Mouse (Mus musculus) MEL (cell line): ENCODE measurements around the gene Ccz1. TPM values are rescaled to one million over a fixed set of nuclear protein-coding genes. Genes with fewer than 3 reads are reported as not detected.

Experiments used
- DNase-seq: peaks from one replicate; pipeline ENCODE4 v3.0.0; 2011; ENCODE audit warnings: low read depth, low spot score
- H3K27ac ChIP-seq: 2 replicates; pipeline ENCODE4 v1.5.1; 2012; ENCODE audit warnings: low read depth, mild to moderate bottlenecking, control low read depth, low read length, moderate library complexity; ENCODE audit not compliant: control insufficient read depth
- H3K27me3 ChIP-seq, 2 experiments: fragments of 150-350 bp in 1 of 2; sonication (generic) in 1 of 2; 2 replicates each; pipeline ENCODE4 v1.6.1; 2012; ENCODE audit warnings: low read length in 2 of 2, mild to moderate bottlenecking in 2 of 2, improper control_type of control experiment in 1 of 2, moderate library complexity in 1 of 2; ENCODE audit not compliant: insufficient read depth in 2 of 2, control insufficient read depth in 1 of 2
- H3K36me3 ChIP-seq, 2 experiments: 2 replicates each; pipeline ENCODE4 v1.6.1; 2012 to 2014; ENCODE audit warnings: low read length in 2 of 2, improper control_type of control experiment in 1 of 2, inconsistent platforms in 1 of 2, mild to moderate bottlenecking in 1 of 2; ENCODE audit not compliant: insufficient read depth in 2 of 2, control insufficient read depth in 1 of 2
- H3K4me1 ChIP-seq, 2 experiments: fragments of 150-350 bp in 1 of 2; sonication (generic) in 1 of 2; 2 replicates each; pipeline ENCODE4 v1.6.1; 2012; ENCODE audit warnings: low read length in 2 of 2, improper control_type of control experiment in 1 of 2, mild to moderate bottlenecking in 1 of 2; ENCODE audit not compliant: insufficient read depth in 2 of 2, control insufficient read depth in 1 of 2
- H3K4me3 ChIP-seq, 2 experiments: fragments of 150-350 bp in 1 of 2; sonication (generic) in 1 of 2; 2 replicates each; pipeline ENCODE4 v1.5.1; 2012; ENCODE audit warnings: low read depth in 2 of 2, low read length in 2 of 2, mild to moderate bottlenecking in 2 of 2, moderate library complexity in 2 of 2, control low read depth in 1 of 2, improper control_type of control experiment in 1 of 2; ENCODE audit not compliant: control insufficient read depth in 1 of 2, insufficient read depth in 1 of 2
- H3K79me2 ChIP-seq: 2 replicates; pipeline ENCODE4 v1.6.1; 2012; ENCODE audit warnings: mild to moderate bottlenecking, low read length, moderate library complexity; ENCODE audit not compliant: control insufficient read depth, poor library complexity, insufficient read depth
- H3K9ac ChIP-seq: 2 replicates; pipeline ENCODE4 v1.6.1; 2012; ENCODE audit warnings: low read depth, mild to moderate bottlenecking, control low read depth, low read length, moderate library complexity; ENCODE audit not compliant: control insufficient read depth, poor library complexity, severe bottlenecking
- H3K9me3 ChIP-seq: fragments of 150-350 bp; sonication (generic); replicated peaks from 2 replicates; pipeline ENCODE4 v1.6.1; 2012; ENCODE audit warnings: mild to moderate bottlenecking, low read length, improper control_type of control experiment, moderate library complexity; ENCODE audit not compliant: insufficient read depth
- BHLHE40 ChIP-seq: IDR thresholded peaks from 2 replicates; pipeline ENCODE4 v1.6.1; 2012; ENCODE audit warnings: low read depth, mild to moderate bottlenecking, inconsistent platforms, low read length, improper control_type of control experiment, borderline replicate concordance
- CHD1 ChIP-seq: IDR thresholded peaks from 2 replicates; pipeline ENCODE4 v1.6.1; 2012; ENCODE audit warnings: low read depth, mild to moderate bottlenecking, inconsistent platforms, low read length, improper control_type of control experiment
- E2F4 ChIP-seq: IDR thresholded peaks from 2 replicates; pipeline ENCODE4 v1.6.1; 2011; ENCODE audit warnings: low read depth, low read length, improper control_type of control experiment, borderline replicate concordance
- EP300 ChIP-seq, 2 experiments: IDR thresholded peaks; 2 replicates each; pipeline ENCODE4 v1.6.1; 2011; ENCODE audit warnings: improper control_type of control experiment in 2 of 2, low read length in 2 of 2, low read depth in 1 of 2, mild to moderate bottlenecking in 1 of 2
- ETS1 ChIP-seq: IDR thresholded peaks from 2 replicates; pipeline ENCODE4 v1.6.1; 2012; ENCODE audit warnings: low read depth, mild to moderate bottlenecking, inconsistent platforms, low read length, improper control_type of control experiment, moderate library complexity
- GATA1 ChIP-seq: IDR thresholded peaks from 2 replicates; pipeline ENCODE4 v1.6.1; 2011; ENCODE audit warnings: low read depth, low read length, improper control_type of control experiment
- HCFC1 ChIP-seq: IDR thresholded peaks from 2 replicates; pipeline ENCODE4 v1.6.1; 2012; ENCODE audit warnings: low read depth, mild to moderate bottlenecking, inconsistent platforms, low read length, improper control_type of control experiment, moderate library complexity
- MAFK ChIP-seq: IDR thresholded peaks from 2 replicates; pipeline ENCODE4 v1.6.1; 2011; ENCODE audit warnings: low read depth, mild to moderate bottlenecking, low read length, improper control_type of control experiment, borderline replicate concordance
- MEF2A ChIP-seq: IDR thresholded peaks from 2 replicates; pipeline ENCODE4 v1.6.1; 2014; ENCODE audit warnings: low read depth, mild to moderate bottlenecking, inconsistent platforms, low read length, improper control_type of control experiment; ENCODE audit not compliant: poor library complexity, insufficient replicate concordance, severe bottlenecking; ENCODE audit errors: extremely low read depth
- MXI1 ChIP-seq: IDR thresholded peaks from 2 replicates; pipeline ENCODE4 v1.6.1; 2011; ENCODE audit warnings: mild to moderate bottlenecking, low read depth, low read length, improper control_type of control experiment
- MYB ChIP-seq: IDR thresholded peaks from 2 replicates; pipeline ENCODE4 v1.6.1; 2011; ENCODE audit warnings: mild to moderate bottlenecking, low read depth, low read length, improper control_type of control experiment
- NELFE ChIP-seq: IDR thresholded peaks from 2 replicates; pipeline ENCODE4 v1.6.1; 2011; ENCODE audit warnings: low read depth, low read length, improper control_type of control experiment
- NRF1 ChIP-seq: IDR thresholded peaks from 2 replicates; pipeline ENCODE4 v1.6.1; 2014; ENCODE audit warnings: low read depth, mild to moderate bottlenecking, inconsistent platforms, low read length, improper control_type of control experiment, moderate library complexity; ENCODE audit not compliant: poor library complexity, insufficient read depth, severe bottlenecking
- POLR2A ChIP-seq, 2 experiments: IDR thresholded peaks; 2 replicates each; pipeline ENCODE4 v1.6.1; 2011 to 2012; ENCODE audit warnings: low read length in 2 of 2, mild to moderate bottlenecking in 2 of 2, control low read depth in 1 of 2, improper control_type of control experiment in 1 of 2, low read depth in 1 of 2, moderate library complexity in 1 of 2; ENCODE audit not compliant: control insufficient read depth in 1 of 2, insufficient read depth in 1 of 2, poor library complexity in 1 of 2
- POLR2AphosphoS2 ChIP-seq: IDR thresholded peaks from 2 replicates; pipeline ENCODE4 v1.6.1; 2011; ENCODE audit warnings: low read length, improper control_type of control experiment
- POLR2AphosphoS5 ChIP-seq: IDR thresholded peaks from 2 replicates; pipeline ENCODE4 v1.6.1; 2012; ENCODE audit warnings: low read depth, borderline replicate concordance, mild to moderate bottlenecking, inconsistent platforms, low read length, moderate library complexity, mixed read lengths
- RAD21 ChIP-seq: IDR thresholded peaks from 2 replicates; pipeline ENCODE4 v1.6.1; 2011; ENCODE audit warnings: mild to moderate bottlenecking, low read depth, low read length, improper control_type of control experiment
- SIN3A ChIP-seq: IDR thresholded peaks from 2 replicates; pipeline ENCODE4 v1.6.1; 2012; ENCODE audit warnings: low read length, improper control_type of control experiment, inconsistent platforms
- SMC3 ChIP-seq: IDR thresholded peaks from 2 replicates; pipeline ENCODE4 v1.6.1; 2011; ENCODE audit warnings: low read depth, low read length, improper control_type of control experiment
- TAL1 ChIP-seq: IDR thresholded peaks from 2 replicates; pipeline ENCODE4 v1.6.1; 2012; ENCODE audit warnings: mild to moderate bottlenecking, inconsistent platforms, low read length, moderate library complexity, mixed read lengths
- TBP ChIP-seq: IDR thresholded peaks from 2 replicates; pipeline ENCODE4 v1.8.0; 2011; ENCODE audit warnings: low read depth, low read length, improper control_type of control experiment
- UBTF ChIP-seq: IDR thresholded peaks from 2 replicates; pipeline ENCODE4 v1.6.1; 2012; ENCODE audit warnings: low read depth, mild to moderate bottlenecking, inconsistent platforms, low read length, improper control_type of control experiment, moderate library complexity, borderline replicate concordance; ENCODE audit not compliant: insufficient read depth
- USF1 ChIP-seq: IDR thresholded peaks from 2 replicates; pipeline ENCODE4 v1.6.1; 2014; ENCODE audit warnings: low read depth, mild to moderate bottlenecking, inconsistent platforms, low read length, improper control_type of control experiment, moderate library complexity
- USF2 ChIP-seq, 2 experiments: IDR thresholded peaks; 2 replicates each; pipeline ENCODE4 v1.6.1; 2011 to 2012; ENCODE audit warnings: improper control_type of control experiment in 2 of 2, low read length in 2 of 2, borderline replicate concordance in 1 of 2, inconsistent platforms in 1 of 2, low read depth in 1 of 2, mild to moderate bottlenecking in 1 of 2; ENCODE audit not compliant: insufficient read depth in 1 of 2
- ZC3H11A ChIP-seq: IDR thresholded peaks from 2 replicates; pipeline ENCODE4 v1.6.1; 2012; ENCODE audit warnings: low read depth, mild to moderate bottlenecking, inconsistent platforms, low read length, improper control_type of control experiment
- ZKSCAN1 ChIP-seq: IDR thresholded peaks from 2 replicates; pipeline ENCODE4 v1.6.1; 2012; ENCODE audit warnings: low read depth, mild to moderate bottlenecking, inconsistent platforms, low read length, improper control_type of control experiment, moderate library complexity
- ZNF384 ChIP-seq: IDR thresholded peaks from 2 replicates; pipeline ENCODE4 v1.6.1; 2012; ENCODE audit warnings: low read depth, mild to moderate bottlenecking, inconsistent platforms, low read length, improper control_type of control experiment
- polyA plus RNA-seq, 2 experiments: library from polyadenylated mRNA; stranded (reverse) in 1 of 2; unstranded in 1 of 2; fragments of >175 nt in 1 of 2; fragments of >200 nt in 1 of 2; gene quantifications; 2 replicates each; pipeline versions ENCODE4 v1.2.1 to v1.2.4; 2012; ENCODE audit warnings: low replicate concordance in 2 of 2, low read depth in 1 of 2; ENCODE audit not compliant: insufficient read length in 2 of 2, insufficient read depth in 1 of 2, missing spikeins in 1 of 2
- total RNA-seq: library from RNA; depleted of rRNA; stranded (reverse); fragments of 300-350 nt; gene quantifications from 2 replicates; pipeline ENCODE4 v1.2.3, GENCODE M21; 2012

The Ccz1 gene
- total and polyA plus RNA-seq, 3 experiments = 56.0 to 166 (median 58.0) TPM

- TF ChIP-seq E2F4 (no peak), RAD21 (no peak)
These were observed 24.6 kb downstream of the Ccz1 start (continued) for GRCm38 (mm10) chr5:143990086-143990485.

DNA sequence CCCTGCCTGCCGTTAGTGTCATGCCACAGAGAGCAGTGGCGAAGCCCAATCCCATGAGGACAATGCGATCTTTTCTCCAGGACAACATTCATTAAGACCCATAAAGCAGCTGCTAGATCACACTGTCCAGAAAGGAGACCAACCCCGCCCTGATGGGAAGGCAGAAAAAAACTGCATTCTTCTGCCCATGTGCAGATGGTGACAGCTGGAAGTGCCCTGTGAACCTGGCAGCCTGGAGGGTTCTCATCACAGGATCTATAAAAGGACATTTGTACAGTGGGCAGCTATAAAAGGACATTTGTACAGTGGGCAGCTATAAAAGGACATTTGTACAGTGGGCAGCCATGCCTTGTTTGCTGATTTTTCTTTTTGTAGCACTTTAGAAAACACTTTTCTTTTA lies 25.6 kb downstream of the Ccz1 start:
- H3K36me3 ChIP-seq = peaks cover 8 to 14% of the 10 kb centered on the region in 2 experiments
- TF ChIP-seq SMC3 (no peak), USF2 (IDR thresholded peaks at IDR 0.05; ENCODE audit: borderline replicate concordance in 1 of 2, insufficient read depth in 1 of 2, low read depth in 1 of 2, low read length in 2 of 2) (no peak), E2F4 (no peak), ZNF384 (no peak), EP300 (IDR thresholded peaks at IDR 0.05; ENCODE audit: low read depth in 1 of 2, low read length in 2 of 2) (no peak), POLR2AphosphoS2 (no peak), TAL1 (no peak), MEF2A (no peak), GATA1 (no peak), MAFK (no peak), RAD21 (no peak), ZKSCAN1 (no peak), NRF1 (no peak), CHD1 (no peak), ETS1 (no peak), MXI1 (no peak), NELFE (no peak), ZC3H11A (no peak), POLR2AphosphoS5 (no peak), USF1 (no peak)
- no peak for DNase-seq

DNA sequence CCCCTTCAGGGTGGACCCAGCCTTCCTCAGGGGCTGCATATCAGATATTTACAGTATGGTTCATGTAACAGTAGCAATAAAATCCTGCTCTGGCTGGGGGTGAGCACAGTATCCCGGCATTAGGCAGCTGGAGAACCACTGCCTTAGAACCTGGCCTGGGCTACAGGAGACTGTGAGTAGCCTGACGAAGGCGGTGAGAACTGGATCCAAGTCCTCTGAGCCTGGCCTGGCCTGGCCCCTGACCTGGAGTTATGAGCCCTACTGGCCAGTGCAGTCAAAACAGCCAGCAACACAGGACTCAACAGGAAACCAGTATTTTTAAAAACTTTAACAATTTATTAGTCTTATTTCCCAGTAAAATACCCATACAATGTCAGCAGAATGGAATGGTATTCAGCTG lies 27.1 kb downstream of the Ccz1 start:
- no peaks in the 10 kb centered on the region for H3K9me3 ChIP-seq
- peaks cover 5 to 8% of the 10 kb centered on the region in 2 experiments; a peak in 3 of 4 replicates for H3K4me1 ChIP-seq
- TF ChIP-seq CHD1 (no peak), UBTF (no peak), HCFC1 (no peak), E2F4 (no peak), TBP (no peak), POLR2A (IDR thresholded peaks at IDR 0.05; ENCODE audit: control insufficient read depth in 1 of 2, insufficient read depth in 1 of 2, low read depth in 1 of 2, low read length in 2 of 2, poor library complexity in 1 of 2) (no peak), NRF1 (no peak), SIN3A (no peak), BHLHE40 (no peak), RAD21 (no peak), POLR2AphosphoS2 (no peak), EP300 (IDR thresholded peaks at IDR 0.05; ENCODE audit: low read depth in 1 of 2, low read length in 2 of 2) (no peak), MAFK (no peak), POLR2AphosphoS5 (no peak), ZC3H11A (no peak), ETS1 (no peak), MYB (no peak)
- TF ChIP-seq, all 39 proteins: peak for 0
- H3K36me3 ChIP-seq = peaks cover 8 to 14% of the 10 kb centered on the region in 2 experiments
- no peak overlapping the region for H3K9ac ChIP-seq
- no peak for DNase-seq
- no peak overlapping the region for H3K27ac ChIP-seq
- H3K79me2 ChIP-seq = no peaks in the 10 kb centered on the region
- no peak overlapping the region for H3K4me3 ChIP-seq
- H3K27me3 ChIP-seq = no peaks in the 10 kb centered on the region

More for the DNA sequence above, 25.6 kb downstream of the Ccz1 start:
- H3K4me1 ChIP-seq = peaks cover 5 to 7% of the 10 kb centered on the region in 2 experiments; a peak in 3 of 4 replicates
- H3K27me3 ChIP-seq = no peaks in the 10 kb centered on the region
- H3K9ac ChIP-seq = no peak overlapping the region
- no peak overlapping the region for H3K4me3 ChIP-seq
- H3K27ac ChIP-seq = no peak overlapping the region
- no peaks in the 10 kb centered on the region for H3K79me2 ChIP-seq
- no peaks in the 10 kb centered on the region for H3K9me3 ChIP-seq
